ENCODE assay signal across 27 mouse cellular contexts in genomic region chr9:49147031-49147430, GRCm38 (mm10).
"Had no signal": no experiment of that assay in that cellular context is flagged by ENCODE, and none has a peak within 500 bp of the region (broad histone marks: within the 10 kb centered on the region; RNA-seq: fewer than 3 reads in every experiment).

No protein-coding gene starts in this region.

- DNase-seq: gastrocnemius, adult 2 months; gastrocnemius, postnatal 10 days; gastrocnemius, postnatal 25 days; heart, adult 2 months; heart, postnatal 10 days; heart, postnatal 4 days; kidney, adult 18-20 months; kidney, adult 8-10 months; kidney, postnatal 10 days; kidney, postnatal 25 days; kidney, postnatal 4 days; liver; liver, embryonic 13.5 days had no signal

- H3K9ac ChIP-seq: heart, embryonic 12.5 days; hindbrain, embryonic 14.5 days; intestine, embryonic 15.5 days; limb, embryonic 12.5 days; liver, embryonic 13.5 days; liver, embryonic 15.5 days had no signal

- H3K4me3 ChIP-seq: gastrocnemius, adult 2 months; heart, adult 2 months; heart, embryonic 10.5 days; heart, embryonic 12.5 days; hindbrain, embryonic 10.5 days; intestine, embryonic 15.5 days; layer of hippocampus, adult 2 months; left cerebral cortex, adult 2 months; limb, embryonic 10.5 days; limb, embryonic 12.5 days; liver, embryonic 13.5 days; liver, embryonic 15.5 days had no signal

- ATAC-seq: hindbrain, embryonic 16.5 days; inflammation-experienced regulatory T-cells, adult 6 months; intestine, embryonic 15.5 days; intestine, postnatal 0 days had no signal

- H3K27me3 ChIP-seq: heart, embryonic 12.5 days; intestine, embryonic 15.5 days; limb, embryonic 12.5 days; liver, embryonic 13.5 days; liver, embryonic 15.5 days had no signal

- H3K4me1 ChIP-seq: heart, embryonic 10.5 days; heart, embryonic 12.5 days; hindbrain, embryonic 10.5 days; intestine, embryonic 15.5 days; limb, embryonic 10.5 days; limb, embryonic 12.5 days; liver, embryonic 13.5 days; liver, embryonic 15.5 days had no signal

- H3K27ac ChIP-seq: gastrocnemius, adult 2 months; heart, adult 2 months; heart, embryonic 10.5 days; hindbrain, embryonic 10.5 days; hindbrain, embryonic 14.5 days; intestine, embryonic 15.5 days; layer of hippocampus, adult 2 months; left cerebral cortex, adult 2 months; limb, embryonic 10.5 days; limb, embryonic 12.5 days; liver, embryonic 13.5 days; liver, embryonic 15.5 days had no signal

- H3K4me2 ChIP-seq: heart, embryonic 12.5 days; hindbrain, embryonic 14.5 days; intestine, embryonic 15.5 days; limb, embryonic 12.5 days; liver, embryonic 11.5 days; liver, embryonic 13.5 days; liver, embryonic 15.5 days had no signal

- H3K36me3 ChIP-seq: heart, embryonic 10.5 days; heart, embryonic 12.5 days; hindbrain, embryonic 10.5 days; intestine, embryonic 15.5 days; limb, embryonic 10.5 days; limb, embryonic 12.5 days; liver, embryonic 13.5 days; liver, embryonic 15.5 days had no signal

- H3K9me3 ChIP-seq: heart, embryonic 10.5 days; heart, embryonic 12.5 days; hindbrain, embryonic 10.5 days; intestine, embryonic 15.5 days; limb, embryonic 10.5 days; limb, embryonic 12.5 days; liver, embryonic 13.5 days; liver, embryonic 15.5 days had no signal
